Mouse (Mus musculus) testis, adult 2 months (tissue): Measurements from ENCODE around the gene Washc1. TPM values are rescaled to one million over a fixed set of nuclear protein-coding genes. Genes with fewer than 3 reads are reported as not detected.
A peak's percentile ranks its signal among the peaks of the same experiment; 100 is the strongest.
"Not testable (repeated sequence)": the region's sequence is repeated elsewhere in the genome, so short reads cannot be mapped to it uniquely, and the experiment has no call there.

Source experiments
- H3K27ac ChIP-seq: fragments of 200-500 bp; 2 replicates; pipeline ENCODE4 v1.5.1; 2012; ENCODE audit warnings: low read depth, low read length; ENCODE audit not compliant: control insufficient read depth, insufficient read depth
- H3K27me3 ChIP-seq: fragments of 200-500 bp; 2 replicates; pipeline ENCODE4 v1.6.1; 2012; ENCODE audit warnings: mild to moderate bottlenecking, low read length, moderate library complexity; ENCODE audit not compliant: control insufficient read depth, insufficient read depth
- H3K36me3 ChIP-seq: fragments of 200-500 bp; 2 replicates; pipeline ENCODE4 v1.6.1; 2012; ENCODE audit warnings: mild to moderate bottlenecking, low read length; ENCODE audit not compliant: control insufficient read depth, insufficient read depth
- H3K4me1 ChIP-seq: fragments of 200-500 bp; 2 replicates; pipeline ENCODE4 v1.6.1; 2012; ENCODE audit warnings: low read length; ENCODE audit not compliant: control insufficient read depth, insufficient read depth
- H3K4me3 ChIP-seq: fragments of 200-500 bp; 2 replicates; pipeline ENCODE4 v1.5.1; 2012; ENCODE audit warnings: low read depth, mild to moderate bottlenecking, low read length, moderate library complexity, mixed read lengths; ENCODE audit not compliant: control insufficient read depth
- CTCF ChIP-seq: fragments of 200-500 bp; IDR thresholded peaks from 2 replicates; pipeline ENCODE4 v1.5.1; 2012; ENCODE audit warnings: low read depth, mild to moderate bottlenecking, inconsistent platforms, low read length, moderate library complexity; ENCODE audit not compliant: control insufficient read depth, insufficient read depth, insufficient replicate concordance
- POLR2A ChIP-seq: fragments of 200-500 bp; IDR thresholded peaks from 2 replicates; pipeline ENCODE4 v1.6.1; 2012; ENCODE audit warnings: low read depth, mild to moderate bottlenecking, inconsistent platforms, low read length, moderate library complexity; ENCODE audit not compliant: control insufficient read depth
- polyA plus RNA-seq: library from polyadenylated mRNA; depleted of rRNA; stranded (reverse); fragments of >200 nt; gene quantifications from 2 replicates; pipeline ENCODE4 v1.2.3, GENCODE M21; 2012; rRNA removed

Washc1 gene
- polyA plus RNA-seq, result 22.8 and 26.5 TPM in 2 replicates

DNA sequence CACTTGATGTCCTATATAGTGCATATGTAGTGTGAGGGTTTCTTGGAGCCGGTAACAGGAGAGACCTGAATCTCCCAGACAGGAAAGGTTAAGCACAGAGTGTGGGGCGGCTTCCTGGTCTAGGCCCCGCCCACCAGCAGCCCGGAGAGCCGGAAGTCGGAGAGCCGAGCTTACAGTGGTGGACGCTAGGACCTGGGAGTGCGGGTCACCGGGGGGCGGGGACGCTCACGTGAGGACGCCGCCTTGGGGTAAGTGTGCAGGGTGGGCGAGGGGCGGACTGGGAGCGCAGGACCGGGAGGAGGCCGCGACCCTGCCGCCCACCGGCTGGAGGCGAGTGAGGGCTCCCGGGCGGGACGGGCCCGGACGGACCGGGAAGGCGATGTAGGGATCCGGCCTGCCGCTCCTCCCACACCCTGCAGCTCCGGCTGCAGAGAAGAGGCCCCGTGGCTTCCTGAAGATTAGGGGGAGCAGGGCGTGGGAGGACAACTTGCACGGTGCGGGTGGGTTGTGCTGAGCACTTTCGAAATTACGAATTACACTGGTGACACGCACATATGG is at the start of gene Washc1:
Washc1 (plus strand) TSS at position 144 of the 558 bp plus-strand sequence.
- Histone ChIP-seq H3K27ac (peak within 1 kb of the TSS; percentile 81), H3K4me1 (peaks cover 9% of the 10 kb centered on the region), H3K36me3 (no peaks in the 10 kb centered on the region), H3K4me3 (peak within 1 kb of the TSS; percentile 99), H3K27me3 (no peaks in the 10 kb centered on the region)
- TF ChIP-seq POLR2A (no peak), CTCF (no peak)

DNA sequence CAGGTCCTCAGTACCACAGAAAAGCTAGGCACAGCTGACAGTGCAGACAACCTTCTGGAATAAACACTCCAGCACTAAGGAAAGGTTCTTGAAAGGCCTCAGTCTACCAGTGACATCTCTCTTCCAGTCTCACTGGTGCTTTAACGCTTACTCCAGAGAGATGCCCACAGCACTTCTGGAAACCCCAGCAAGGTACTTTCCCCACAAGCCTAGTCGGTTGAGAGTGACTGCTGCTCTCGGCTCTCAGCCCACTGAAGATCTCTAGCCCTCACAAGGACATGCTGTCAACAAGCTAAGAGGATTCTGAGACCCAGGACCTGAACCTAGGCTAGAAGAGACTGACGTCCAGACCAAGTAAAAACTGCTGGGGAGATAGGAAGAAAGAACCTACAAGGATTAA is 46.2 kb upstream of the Washc1 start:
- Histone ChIP-seq H3K36me3 (no peaks in the 10 kb centered on the region), H3K4me1 (no peaks in the 10 kb centered on the region), H3K4me3 (no peak overlapping the region), H3K27me3 (no peaks in the 10 kb centered on the region), H3K27ac (no peak overlapping the region)
- TF ChIP-seq CTCF, result no peak
- TF ChIP-seq POLR2A, result no peak

DNA sequence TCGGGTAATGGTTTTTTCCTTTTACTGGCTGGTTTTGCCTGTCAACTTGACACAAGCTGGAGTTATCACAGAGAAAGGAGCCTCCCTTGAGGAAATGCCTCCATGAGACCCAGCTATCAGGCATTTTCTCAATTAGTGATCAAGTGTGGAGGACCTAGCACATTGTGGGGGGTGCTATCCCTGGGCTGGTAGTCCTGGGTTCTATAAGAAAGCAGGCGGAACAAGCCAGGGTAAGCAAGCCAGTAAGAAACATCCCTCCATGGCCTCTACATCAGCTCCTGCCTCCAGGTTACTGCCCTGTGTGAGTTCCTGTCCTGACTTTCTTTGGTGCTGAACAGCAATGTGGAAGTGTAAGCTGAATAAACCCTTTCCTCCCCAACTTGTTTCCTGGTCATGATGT is 42.3 kb upstream of the Washc1 start:
- not testable (repeated sequence) for H3K27ac ChIP-seq, H3K4me1 ChIP-seq, H3K36me3 ChIP-seq, H3K27me3 ChIP-seq, H3K4me3 ChIP-seq

DNA sequence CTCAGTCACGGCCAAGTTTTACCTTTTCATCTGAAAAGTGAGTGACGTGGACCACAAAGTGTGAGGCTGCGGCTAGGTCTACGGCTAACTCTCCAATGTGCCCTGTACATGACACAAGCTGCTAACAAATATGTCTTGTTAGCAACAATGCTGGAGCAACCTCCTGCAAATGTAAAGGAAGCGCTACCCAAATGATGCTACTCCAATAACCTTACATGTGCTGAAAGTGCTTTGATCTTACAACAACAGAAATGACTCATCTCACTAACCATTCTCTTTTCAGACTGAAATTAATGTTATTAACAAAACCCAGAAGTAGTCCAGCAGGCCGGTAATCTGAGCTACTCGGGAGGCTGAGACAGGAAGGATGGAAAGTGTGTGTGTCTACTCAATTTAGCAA is 37.4 kb upstream of the Washc1 start:
- Histone ChIP-seq H3K27me3 (no peaks in the 10 kb centered on the region), H3K27ac (no peak overlapping the region), H3K4me3 (no peak overlapping the region), H3K4me1 (peaks cover 3% of the 10 kb centered on the region; the same call in 1 of the 2 replicates), H3K36me3 (no peaks in the 10 kb centered on the region)
- no peak for TF ChIP-seq POLR2A
- no peak for TF ChIP-seq CTCF

DNA sequence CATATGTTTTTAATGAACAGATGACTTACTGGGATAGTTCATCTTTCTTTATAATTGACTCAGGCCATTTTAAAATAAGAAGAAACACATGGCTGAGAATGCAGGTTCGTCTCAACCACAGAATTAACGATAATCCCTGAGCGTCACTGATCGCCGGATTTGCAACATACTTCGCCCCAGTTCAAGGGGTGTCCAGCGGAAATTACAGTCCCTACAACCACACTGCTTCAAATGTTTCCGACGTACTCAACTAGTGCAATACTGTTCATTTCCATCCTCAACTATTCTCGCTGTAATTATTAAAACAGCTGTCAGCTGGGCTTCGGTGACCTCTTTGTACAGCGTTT is 35.5 kb upstream of the Washc1 start:
- Histone ChIP-seq H3K36me3 (no peaks in the 10 kb centered on the region), H3K27ac (peak overlapping the region; percentile 92), H3K4me1 (peaks cover 3% of the 10 kb centered on the region; the same call in 1 of the 2 replicates), H3K4me3 (peak overlapping the region; percentile 82), H3K27me3 (no peaks in the 10 kb centered on the region)
- TF ChIP-seq CTCF (no peak), POLR2A (no peak)

DNA sequence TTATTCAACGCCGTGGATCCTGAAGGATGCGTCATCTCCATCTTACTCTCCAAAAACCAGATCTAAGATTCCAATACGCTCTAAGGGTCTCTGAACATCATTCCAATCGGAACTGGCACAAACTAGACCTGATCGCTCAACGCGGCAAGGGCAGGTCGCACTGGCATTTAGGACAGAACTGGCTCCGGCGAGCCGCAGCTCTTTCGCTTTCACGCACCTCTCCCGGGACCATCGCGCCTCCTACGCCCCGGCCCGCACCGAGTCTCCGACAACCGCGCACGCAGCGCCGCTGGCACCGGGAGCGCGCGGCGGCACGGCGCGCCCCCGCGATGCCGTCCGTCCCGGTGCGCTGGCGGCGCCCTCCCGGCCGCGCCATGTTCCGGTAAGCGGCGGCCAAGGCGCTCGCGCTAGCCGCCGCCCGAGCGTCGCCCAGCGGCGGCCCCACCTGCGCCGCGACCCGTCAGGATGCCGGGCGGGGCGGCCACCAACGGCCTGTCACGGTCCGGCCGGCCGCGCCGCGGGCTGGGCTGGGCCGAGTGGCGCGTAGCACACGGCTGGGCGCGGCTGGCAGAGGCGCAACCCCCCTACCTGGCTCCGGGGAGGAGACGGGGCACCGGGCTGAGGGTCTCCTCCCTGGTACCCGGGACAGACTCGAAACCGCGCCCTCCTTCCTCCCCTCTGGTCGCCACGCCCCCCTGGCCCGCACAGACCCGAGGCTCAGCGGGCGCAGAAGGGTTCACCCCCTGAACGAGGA is 35.0 kb upstream of the Washc1 start:
- TF ChIP-seq POLR2A (0 out of 2 replicates have a peak, but pooled peaks have one; percentile 8), CTCF (no peak)
- Histone ChIP-seq H3K36me3 (no peaks in the 10 kb centered on the region; the same call in 1 of the 2 replicates), H3K4me3 (peak overlapping the region; percentile 82), H3K4me1 (peaks cover 3% of the 10 kb centered on the region; the same call in 1 of the 2 replicates), H3K27ac (peak overlapping the region; percentile 92), H3K27me3 (no peaks in the 10 kb centered on the region)

DNA sequence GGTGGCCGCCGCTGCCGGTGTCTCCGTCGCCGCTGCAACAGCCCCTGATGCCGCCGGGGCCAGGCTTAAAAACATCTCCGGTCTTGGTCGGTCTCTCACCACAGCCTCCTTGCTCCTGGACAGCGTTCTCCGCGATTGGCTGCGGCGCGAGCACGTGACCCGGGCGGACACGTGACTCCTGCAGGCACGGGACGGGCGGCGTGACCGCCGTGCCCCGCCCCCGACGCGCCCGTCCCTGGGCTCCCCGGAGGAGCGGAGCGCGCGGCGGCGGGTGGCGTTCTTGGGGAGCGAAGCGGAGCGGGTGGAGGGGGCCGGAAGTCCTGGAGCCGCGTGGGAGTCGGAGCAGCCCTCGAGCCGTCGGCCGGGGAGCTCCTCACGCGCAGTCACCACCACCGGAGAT is 34.4 kb upstream of the Washc1 start, which contains the start of gene Ankrd12:
Ankrd12 (minus strand) TSS at position 156 of the 400 bp plus-strand sequence.
- peak within 1 kb of the TSS; percentile 82 for H3K4me3 ChIP-seq
- peaks cover 3% of the 10 kb centered on the region; the same call in 1 of the 2 replicates for H3K4me1 ChIP-seq
- TF ChIP-seq CTCF, result 0 out of 2 replicates have a peak, but pooled peaks have one; percentile 3
- TF ChIP-seq POLR2A, result peak; percentile 55
- no peaks in the 10 kb centered on the region for H3K27me3 ChIP-seq
- no peaks in the 10 kb centered on the region; the same call in 1 of the 2 replicates for H3K36me3 ChIP-seq
- peak within 1 kb of the TSS; percentile 92 for H3K27ac ChIP-seq
